ENCODE assay signal across 10 mouse cellular contexts in genomic region chr14:48132865-48133802, GRCm38 (mm10). TPM values are rescaled to one million over a fixed set of nuclear protein-coding genes. Genes with fewer than 3 reads are reported as not detected.
DNase-seq lines count a peak whose midpoint lies in the region; ATAC-seq lines count a peak whose summit lies in the region.
"Had no signal": no experiment of that assay in that cellular context is flagged by ENCODE, and none has a peak within 500 bp of the region (broad histone marks: within the 10 kb centered on the region; RNA-seq: fewer than 3 reads in every experiment).

No protein-coding gene starts in this region.

- WGBS in lung, embryonic 15.5 days = 34% methylated on average over 21 of the region's 21 CpGs
- WGBS in hindbrain, embryonic 16.5 days = 54% methylated on average over 21 of the region's 21 CpGs
- WGBS in macrophage (ENCODE audit: missing documents) = 5% methylated on average over 21 of the region's 21 CpGs

- H3K79me2 ChIP-seq in macrophage (ENCODE audit: inconsistent target) = peaks cover 51% of the 10 kb centered on the region; the same call in 1 of the 2 replicates

- no peak overlapping the region for H3K9ac ChIP-seq in lung, embryonic 15.5 days
- H3K9ac ChIP-seq in hindbrain, embryonic 16.5 days (ENCODE audit: low read depth, low read length) = no peak overlapping the region
- H3K9ac ChIP-seq: neural tube, embryonic 13.5 days had no signal

- H3K4me2 ChIP-seq in lung, embryonic 15.5 days = peak overlapping the region; percentile 39
- H3K4me2 ChIP-seq in hindbrain, embryonic 16.5 days (ENCODE audit: low read length) = 0 out of 2 replicates have a peak overlapping the region, but pooled peaks have one; percentile 14

- peak overlapping the region; percentile 4; the same call in 1 of the 2 replicates for H3K4me3 ChIP-seq in lung, embryonic 15.5 days
- no peak overlapping the region for H3K4me3 ChIP-seq in hindbrain, embryonic 16.5 days (ENCODE audit: low read length)
- peak overlapping the region; percentile 2; the same call in 1 of the 2 replicates for H3K4me3 ChIP-seq in macrophage (ENCODE audit: inconsistent target)
- H3K4me3 ChIP-seq: neural tube, embryonic 13.5 days had no signal

- H3K27me3 ChIP-seq in lung, embryonic 15.5 days = no peaks in the 10 kb centered on the region
- no peaks in the 10 kb centered on the region for H3K27me3 ChIP-seq in hindbrain, embryonic 16.5 days (replicated peaks; ENCODE audit: control insufficient read depth, insufficient read depth, low read length)
- H3K27me3 ChIP-seq: neural tube, embryonic 13.5 days had no signal

- peak overlapping the region; percentile 32; the same call in 1 of the 2 replicates for H3K27ac ChIP-seq in lung, embryonic 15.5 days
- H3K27ac ChIP-seq in hindbrain, embryonic 16.5 days (ENCODE audit: low read depth, low read length) = no peak overlapping the region
- peak overlapping the region; percentile 92 for H3K27ac ChIP-seq in macrophage

- H3K36me3 ChIP-seq in lung, embryonic 15.5 days = no peaks in the 10 kb centered on the region
- H3K36me3 ChIP-seq in hindbrain, embryonic 16.5 days (ENCODE audit: control insufficient read depth, insufficient read depth, low read length) = no peaks in the 10 kb centered on the region
- no peaks in the 10 kb centered on the region for H3K36me3 ChIP-seq in macrophage (ENCODE audit: inconsistent target)
- H3K36me3 ChIP-seq: neural tube, embryonic 13.5 days had no signal

- no peaks in the 10 kb centered on the region for H3K9me3 ChIP-seq in lung, embryonic 15.5 days
- H3K9me3 ChIP-seq in hindbrain, embryonic 16.5 days (ENCODE audit: control insufficient read depth, low read length) = no peaks in the 10 kb centered on the region
- H3K9me3 ChIP-seq: neural tube, embryonic 13.5 days had no signal

- DNase-seq in embryo, embryonic 10 days (ENCODE audit: low spot score) = peak; percentile 50
- DNase-seq in embryo, embryonic 10.5 days (ENCODE audit: low spot score) = no peak
- no peak for DNase-seq in lung, postnatal 36 days
- no peak for DNase-seq in natural killer cell, adult 2 months (ENCODE audit: low spot score in 2 of 2)
- no peak for DNase-seq in adrenal gland, postnatal 4 days (ENCODE audit: low spot score in 2 of 2)
- DNase-seq: kidney, postnatal 25 days had no signal

- peaks cover 74% of the 10 kb centered on the region for H3K4me1 ChIP-seq in lung, embryonic 15.5 days
- H3K4me1 ChIP-seq in hindbrain, embryonic 16.5 days (ENCODE audit: control insufficient read depth, insufficient read depth, low read depth, low read length) = peaks cover 27% of the 10 kb centered on the region

- ATAC-seq in lung, embryonic 15.5 days (ENCODE audit: borderline replicate concordance, extremely low read depth, low FRiP score, low TSS enrichment) = no peak
- no peak for ATAC-seq in hindbrain, embryonic 16.5 days

RNA-seq across cellular contexts. Expression of gene Peli2, which starts 12.5 kb away (rescaled TPM):
- polyA plus RNA-seq in lung, embryonic 15.5 days (2015; fragmentation: Nextera tagmentation; extraction: Ambion mirVana) = 14.8 and 15.1 TPM in 2 replicates
- 8.0 and 8.7 TPM in 2 replicates for polyA plus RNA-seq in hindbrain, embryonic 16.5 days (2015; fragmentation: Nextera tagmentation; extraction: Ambion mirVana)
- 10 to 100 TPM in 22 of 26 experiments, 1 to 10 TPM in 4; 3.4 to 48.9 (median 23.6) TPM for total RNA-seq in macrophage (2018; cell fraction: chromatin; rRNA removed)
- 10 to 100 TPM in 13 of 26 experiments, 1 to 10 TPM in 13; 4.3 to 27.0 (median 11.3) TPM for total RNA-seq in macrophage (2018; cell fraction: cytosol; rRNA removed)
- 10 to 100 TPM in 20 of 26 experiments, 1 to 10 TPM in 6; 3.3 to 48.1 (median 15.8) TPM for total RNA-seq in macrophage (2018; cell fraction: nucleus; rRNA removed)
- polyA plus RNA-seq in macrophage (2018) = 3.4 to 18.7 TPM (median 11.0 TPM) in 3 replicates
- total RNA-seq in adrenal gland, postnatal 4 days (2021) = 10 to 100 TPM; 22.9 to 25.1 TPM
